Mouse (Mus musculus) adrenal gland, postnatal 14 days (tissue): ENCODE measurements around the gene Upf3a. TPM values are rescaled to one million over a fixed set of nuclear protein-coding genes. Genes with fewer than 3 reads are reported as not detected.
"Not testable (repeated sequence)": the region's sequence is repeated elsewhere in the genome, so short reads cannot be mapped to it uniquely, and the experiment has no call there.

Experiments
- DNase-seq: peaks from one replicate; pipeline ENCODE4 v3.0.0; 2021; ENCODE audit warnings: mixed read lengths
- long read RNA-seq, 2 experiments: library from polyadenylated mRNA; stranded (forward); transcript quantifications; one replicate each; pipeline ENCODE4 v2.0.0; 2021
- total RNA-seq: library from RNA; stranded (reverse); gene quantifications from 2 replicates; pipeline ENCODE4 v1.2.3, GENCODE M21; 2021

Gene Upf3a
- total RNA-seq, result 30.0 and 37.5 TPM in 2 replicates
- long read RNA-seq, experiment 1, transcript Upf3a-201 (9 exons, 2,057 nt), result major isoform, 53 of 64 reads
- long read RNA-seq, experiment 1, partial matches to known transcripts, result 6 of 64 reads
- long read RNA-seq, experiment 1, other reads (novel, unspliced or antisense), result 2 of 64 reads
- long read RNA-seq, experiment 2, transcript Upf3a-201 (9 exons, 2,057 nt), result major isoform, 57 of 67 reads
- long read RNA-seq, experiment 2, partial matches to known transcripts, result 4 of 67 reads
- long read RNA-seq, experiment 2, other reads (novel, unspliced or antisense), result 6 of 67 reads

DNA sequence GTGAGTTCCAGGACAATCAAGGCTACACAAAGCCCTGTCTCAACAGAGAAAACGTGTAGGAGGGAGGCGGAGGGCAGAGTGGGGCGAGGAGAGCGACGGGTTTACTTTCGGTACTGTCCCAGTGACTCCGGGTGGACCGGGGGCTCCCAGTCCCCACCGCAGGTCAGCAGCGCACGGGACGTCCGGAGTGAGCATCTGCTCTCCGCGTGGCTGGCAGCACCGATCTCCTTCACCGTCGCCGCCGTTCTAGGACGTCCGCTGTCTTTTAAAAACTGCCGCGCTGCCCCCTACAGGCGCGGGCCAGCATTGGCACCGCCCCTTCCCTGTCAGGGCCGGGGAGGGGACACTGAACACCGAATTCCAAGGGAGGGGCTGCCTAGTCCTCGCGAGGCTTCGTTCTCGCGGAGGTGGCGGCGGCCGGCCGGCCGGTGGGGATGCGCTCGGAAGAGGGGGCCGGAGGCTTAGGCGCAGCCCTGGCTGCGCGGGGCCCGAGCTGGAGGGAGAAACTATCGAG lies at the start of gene Upf3a:
Gene Upf3a, plus strand, starts transcription at position 366 of the 514 bp plus-strand sequence.
- DNase-seq, result peak; percentile 97

- peak; percentile 39 for DNase-seq
These were observed 45.1 kb upstream of the Upf3a start for GRCm38 (mm10) chr8:13740323-13740770.

GRCm38 (mm10) chr8:13740817-13741613 lies 44.4 kb upstream of the Upf3a start:
- no peak for DNase-seq

DNA sequence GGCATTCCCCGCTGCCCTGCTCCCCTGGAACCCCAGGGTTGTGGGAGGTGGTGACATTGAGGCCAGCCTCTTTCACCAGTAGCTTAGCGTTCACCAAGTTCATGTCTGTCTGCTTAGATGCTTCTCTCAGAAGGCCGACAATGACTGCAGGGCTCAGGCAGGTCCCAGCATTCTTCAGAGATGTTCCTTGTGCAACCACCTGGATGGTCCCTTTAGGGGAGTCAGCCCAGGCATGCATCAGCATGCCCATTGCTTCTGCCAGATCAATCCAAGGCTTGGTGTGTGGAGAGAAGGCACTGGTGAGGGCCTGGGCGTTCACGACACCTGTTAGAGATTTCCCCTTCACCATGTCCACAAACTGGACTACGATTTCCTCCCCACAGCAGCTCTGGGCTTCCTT lies 39.2 kb upstream of the Upf3a start:
- DNase-seq, result not testable (repeated sequence)

DNA sequence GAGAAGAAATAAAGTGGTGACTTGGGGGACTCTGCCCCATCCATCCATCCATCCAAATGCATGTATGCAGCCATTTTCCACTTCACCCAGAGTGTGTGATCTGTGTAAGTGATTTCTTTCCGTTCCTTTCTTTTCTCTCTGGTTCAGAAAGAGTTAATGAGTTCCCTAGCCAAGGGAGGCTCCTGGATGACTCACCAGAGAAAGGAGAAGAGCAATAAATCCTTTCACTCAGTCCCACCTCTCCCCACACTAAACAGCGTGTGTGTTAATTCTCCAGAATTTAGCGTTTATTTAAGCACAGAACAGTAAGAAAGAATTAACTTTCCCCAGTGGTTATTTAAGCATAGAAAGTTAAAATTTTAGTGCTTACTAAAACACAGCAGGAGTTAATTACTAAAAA lies 37.8 kb upstream of the Upf3a start:
- no peak for DNase-seq

- peak; percentile 90 for DNase-seq
These were observed 31.7 kb upstream of the Upf3a start for GRCm38 (mm10) chr8:13753680-13754079.

DNA sequence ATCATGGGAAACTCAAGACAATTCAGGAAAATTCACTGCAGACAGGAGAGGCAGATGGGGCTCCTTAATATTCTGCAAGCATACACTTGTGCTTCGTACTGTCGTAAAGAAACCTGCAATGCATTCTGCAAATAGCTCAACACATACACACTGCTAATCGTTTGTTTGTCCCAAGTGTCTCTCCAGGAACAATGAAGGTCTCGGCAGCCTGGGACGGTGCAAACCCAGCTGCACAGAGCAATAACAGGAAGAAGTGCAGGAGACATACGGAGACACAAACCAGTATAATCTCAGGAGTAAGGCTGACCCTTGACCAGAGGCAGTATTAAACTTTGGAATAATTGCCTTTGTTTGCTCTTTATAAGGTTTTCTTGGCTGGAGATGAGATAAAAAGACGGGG lies 28.9 kb upstream of the Upf3a start:
- DNase-seq, result no peak

DNA sequence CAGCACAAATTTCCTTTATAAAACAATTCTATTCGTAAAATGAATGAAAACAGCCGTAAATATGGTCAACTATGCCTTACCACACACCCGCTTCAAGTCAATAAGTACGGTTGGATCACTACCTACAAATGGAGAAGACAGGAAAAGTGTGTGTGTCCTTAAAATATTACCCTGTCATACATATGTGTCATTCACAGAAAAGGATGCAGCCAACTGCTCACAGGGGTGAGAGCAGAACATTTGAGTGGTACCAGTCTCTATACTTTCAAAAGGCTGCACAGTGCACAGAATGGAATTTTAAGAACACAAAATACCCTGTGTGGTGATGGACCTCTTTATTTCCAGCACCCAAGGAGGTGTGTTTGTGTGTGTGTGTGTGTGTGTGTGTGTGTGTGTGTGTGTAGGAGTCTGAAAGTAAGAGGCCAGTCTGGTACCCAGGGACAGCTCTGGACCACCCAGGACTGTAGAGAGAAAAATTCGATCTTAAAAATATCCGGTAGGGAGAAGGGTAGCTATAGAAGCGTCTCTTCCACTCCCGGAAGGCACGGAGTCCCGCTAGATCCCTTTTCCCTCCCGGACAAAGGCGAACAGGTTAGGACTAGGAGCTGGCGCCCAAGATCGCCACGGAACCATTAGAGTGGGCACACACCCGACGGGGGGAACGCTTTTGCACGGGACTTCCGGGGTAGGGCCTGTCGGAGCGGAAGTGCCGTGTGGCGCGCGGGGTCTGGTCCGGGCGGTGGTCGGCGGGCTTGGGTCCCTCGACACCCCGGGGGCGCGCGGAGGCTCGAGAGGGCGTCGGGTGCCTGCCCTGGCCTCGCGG lies 28.2 kb upstream of the Upf3a start, which contains the start of gene Cdc16:
Gene Cdc16, plus strand, starts transcription at position 695 of the 823 bp plus-strand sequence.
- peak; percentile 95 for DNase-seq

DNA sequence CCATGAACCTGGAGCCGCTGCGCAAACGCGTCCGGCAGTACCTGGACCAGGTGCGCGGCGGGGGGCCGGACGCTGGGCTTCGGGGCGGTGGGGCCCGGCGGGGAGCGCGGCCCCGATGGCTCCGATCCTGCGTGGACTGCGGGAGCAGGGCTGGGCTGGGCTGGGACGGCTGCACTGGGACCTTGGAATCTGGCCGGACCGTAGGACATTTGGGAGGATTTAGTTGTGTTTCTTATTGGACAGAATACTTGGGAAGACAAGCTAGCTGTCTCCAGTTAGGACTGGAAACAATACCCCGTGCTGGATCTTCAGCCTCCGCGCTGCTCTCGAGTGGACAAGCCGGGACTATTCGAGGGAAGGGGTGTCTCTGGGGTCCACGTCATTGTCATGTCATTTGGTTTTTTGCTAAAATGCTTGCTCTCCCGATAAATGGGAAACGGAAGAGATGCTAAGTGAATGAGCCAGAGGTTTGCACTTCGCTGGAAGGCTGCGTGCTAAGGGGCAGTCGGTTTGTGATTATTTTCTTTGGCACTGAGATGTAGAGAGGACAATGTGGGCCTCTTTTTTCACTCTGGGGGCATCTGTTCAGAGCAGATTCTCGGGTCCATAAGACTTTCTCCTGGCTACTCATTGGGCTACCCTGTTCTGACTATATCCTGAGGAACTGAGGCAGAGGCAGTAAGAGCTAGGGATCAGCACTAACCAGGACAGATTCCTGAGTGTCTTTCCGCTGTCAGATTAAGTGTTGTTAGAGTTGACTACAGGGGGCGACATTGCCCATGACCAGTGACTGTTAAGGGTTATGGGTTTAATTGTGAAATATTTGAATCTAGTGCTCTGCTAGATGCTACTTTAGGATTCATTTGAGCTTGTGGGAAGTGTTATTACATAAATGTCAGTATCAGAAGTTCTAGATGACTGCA lies 27.3 kb upstream of the Upf3a start:
- DNase-seq, result peak; percentile 68

DNA sequence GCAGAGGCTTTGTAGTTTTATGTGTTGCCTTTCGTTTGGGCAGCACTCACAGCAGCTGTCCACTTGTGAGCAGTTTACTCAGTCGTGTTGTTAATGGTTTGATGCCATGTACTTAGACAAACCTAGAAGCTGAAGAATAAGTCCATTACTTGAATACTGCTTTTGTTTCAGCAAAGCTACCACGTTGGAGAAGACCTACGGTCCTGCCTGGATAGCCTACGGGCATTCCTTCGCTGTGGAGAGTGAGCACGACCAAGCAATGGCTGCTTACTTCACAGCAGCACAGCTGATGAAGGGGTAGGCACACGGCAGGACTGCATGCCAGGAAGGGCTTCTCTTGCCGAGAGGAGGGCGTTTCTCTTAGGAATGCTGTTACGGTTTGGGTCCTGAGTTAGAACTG lies 16.2 kb upstream of the Upf3a start:
- no peak for DNase-seq

- peak; percentile 14 for DNase-seq
These were observed 4.9 kb upstream of the Upf3a start for GRCm38 (mm10) chr8:13780536-13780935.

- DNase-seq, result peak; percentile 99
These were observed 417 bp downstream of the Upf3a start for GRCm38 (mm10) chr8:13785764-13786299.

GRCm38 (mm10) chr8:13789606-13790005 lies 4.2 kb downstream of the Upf3a start:
- no peak for DNase-seq

GRCm38 (mm10) chr8:13793097-13793745 lies 7.8 kb downstream of the Upf3a start:
- DNase-seq, result no peak

DNA sequence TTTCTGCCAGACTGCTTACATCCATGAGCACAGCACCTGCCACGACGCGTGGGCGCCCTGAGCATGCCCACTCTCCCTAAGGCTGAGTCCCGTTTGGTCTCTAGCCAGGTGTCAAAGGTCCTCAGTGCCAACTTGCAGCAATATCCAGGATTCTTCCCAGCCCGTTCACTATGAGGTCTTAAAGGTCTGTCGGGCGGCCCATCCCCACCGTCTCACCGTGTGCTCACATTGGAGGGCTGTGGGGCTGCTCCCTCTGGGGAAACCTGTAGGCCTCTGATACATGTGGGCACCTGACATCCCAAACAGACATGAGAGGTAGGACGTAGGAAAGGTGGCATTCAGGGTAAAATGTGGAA lies 8.3 kb downstream of the Upf3a start:
- DNase-seq, result no peak

DNA sequence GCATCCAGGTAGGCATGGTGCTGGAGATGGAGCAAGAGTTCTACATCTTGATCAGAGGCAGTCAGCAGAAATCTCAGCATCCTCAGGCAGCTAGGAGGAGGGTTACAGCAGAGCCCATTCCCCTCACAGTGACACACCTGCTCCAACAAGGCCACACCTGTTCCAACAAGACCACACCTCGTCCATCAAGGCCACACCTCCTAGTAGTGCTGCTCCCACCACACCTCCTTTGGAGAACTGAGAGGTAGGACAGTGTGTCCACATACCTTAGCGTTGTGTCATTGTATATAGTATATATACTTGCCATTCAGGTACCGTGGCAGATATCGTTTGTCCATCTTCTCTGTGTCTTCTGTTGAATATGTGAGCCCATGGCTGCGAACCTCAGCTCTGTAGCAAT lies 12.3 kb downstream of the Upf3a start:
- no peak for DNase-seq

- DNase-seq, result no peak
These were observed 14.2 kb downstream of the Upf3a start for GRCm38 (mm10) chr8:13799566-13799965.

GRCm38 (mm10) chr8:13828598-13829172 lies 43.3 kb downstream of the Upf3a start:
- DNase-seq, result no peak

- not testable (repeated sequence) for DNase-seq
These were observed 52.9 kb downstream of the Upf3a start, which contains the start of gene AF366264 for GRCm38 (mm10) chr8:13838289-13838688. Gene AF366264 (minus strand): TSS chr8:13838389.

- DNase-seq, result not testable (repeated sequence)
These were observed 57.9 kb downstream of the Upf3a start for GRCm38 (mm10) chr8:13843286-13843685.
